Mouse (Mus musculus) neural tube, embryonic 14.5 days (tissue): ENCODE measurements around the gene Chpf2. TPM values are rescaled to one million over a fixed set of nuclear protein-coding genes. Genes with fewer than 3 reads are reported as not detected.
A peak's percentile ranks its signal among the peaks of the same experiment; 100 is the strongest.

Source experiments
- ATAC-seq: fragments of 200-750 bp; cut with Nextera tagmentation; 2 replicates; pipeline ENCODE4 v1.8.0; 2017; ENCODE audit warnings: low read depth, mild to moderate bottlenecking, moderate TSS enrichment, moderate library complexity
- H3K27ac ChIP-seq: fragments of 300-500 bp; sonication (generic); 2 replicates; pipeline ENCODE4 v1.5.1; 2014; ENCODE audit warnings: low read depth, mild to moderate bottlenecking, control low read depth, low read length, moderate library complexity, mixed read lengths
- H3K27me3 ChIP-seq: fragments of 300-500 bp; sonication (generic); 2 replicates; pipeline ENCODE4 v1.6.1; 2014; ENCODE audit warnings: low read length; ENCODE audit not compliant: control insufficient read depth, insufficient read depth
- H3K36me3 ChIP-seq: fragments of 300-500 bp; sonication (generic); 2 replicates; pipeline ENCODE4 v1.6.1; 2014; ENCODE audit warnings: low read length, mixed read lengths; ENCODE audit not compliant: control insufficient read depth, insufficient read depth
- H3K4me1 ChIP-seq: fragments of 300-500 bp; sonication (generic); 2 replicates; pipeline ENCODE4 v1.6.1; 2014; ENCODE audit warnings: low read length; ENCODE audit not compliant: control insufficient read depth, insufficient read depth
- H3K4me2 ChIP-seq: fragments of 300-500 bp; sonication (generic); 2 replicates; pipeline ENCODE4 v1.6.1; 2014; ENCODE audit warnings: mild to moderate bottlenecking, low read depth, low read length, control low read depth
- H3K4me3 ChIP-seq: fragments of 300-500 bp; sonication (generic); 2 replicates; pipeline ENCODE4 v1.5.1; 2014; ENCODE audit warnings: low read depth, low read length, control low read depth, mixed read lengths
- H3K9ac ChIP-seq: fragments of 300-500 bp; sonication (generic); replicated peaks from 2 replicates; pipeline ENCODE4 v1.6.1; 2014; ENCODE audit warnings: low read depth, mild to moderate bottlenecking, control low read depth, low read length, mixed read lengths
- H3K9me3 ChIP-seq: fragments of 300-500 bp; sonication (generic); 2 replicates; pipeline ENCODE4 v1.6.1; 2016; ENCODE audit warnings: low read length; ENCODE audit not compliant: control insufficient read depth
- WGBS: fragments of 180-500 bp; shearing (Covaris S2); extraction: QIAGEN DNeasy Blood & Tissue Kit; methylation state at CpG from one replicate; pipeline ENCODE4 v1.1.7; 2014; 5-methylcytosine and 5-hydroxymethylcytosine counted together
- polyA plus RNA-seq: library from polyadenylated mRNA; unstranded; fragments of >200 nt; fragmentation: Nextera tagmentation; extraction: Ambion mirVana; gene quantifications from 2 replicates; pipeline ENCODE4 v1.2.1, GENCODE M21; 2014

Chpf2 gene
- polyA plus RNA-seq, 1 experiment from 2014 or later, result 13.3 TPM

GRCm38 (mm10) chr5:24587200-24587577 lies 648 bp downstream of the Chpf2 start:
- no peaks in the 10 kb centered on the region for H3K9me3 ChIP-seq
- peak overlapping the region; percentile 67 for H3K4me3 ChIP-seq
- H3K9ac ChIP-seq, result peak overlapping the region; percentile 87
- ATAC-seq, result peak; percentile 13; the same call in 1 of the 2 replicates
- H3K36me3 ChIP-seq, result peaks cover 18% of the 10 kb centered on the region
- H3K27me3 ChIP-seq, result no peaks in the 10 kb centered on the region
- 27% methylated on average over 4 of the region's 4 CpGs for WGBS
- H3K4me2 ChIP-seq, result peak overlapping the region; percentile 95
- H3K4me1 ChIP-seq, result peaks cover 24% of the 10 kb centered on the region
- peak overlapping the region; percentile 78 for H3K27ac ChIP-seq

- no peak overlapping the region for H3K27ac ChIP-seq
- WGBS, result 90% methylated on average over 20 of the region's 20 CpGs
- peaks cover 37% of the 10 kb centered on the region for H3K36me3 ChIP-seq
- no peak overlapping the region for H3K4me2 ChIP-seq
- H3K4me1 ChIP-seq, result peaks cover 24% of the 10 kb centered on the region
- no peaks in the 10 kb centered on the region for H3K27me3 ChIP-seq
- ATAC-seq, result no peak
- no peaks in the 10 kb centered on the region for H3K9me3 ChIP-seq
- no peak overlapping the region for H3K4me3 ChIP-seq
- no peak overlapping the region for H3K9ac ChIP-seq
Observed at GRCm38 (mm10) chr5:24589511-24590500, 3.3 kb downstream of the Chpf2 start.

GRCm38 (mm10) chr5:24591268-24591721 lies 4.8 kb downstream of the Chpf2 start:
- Histone ChIP-seq H3K36me3 (peaks cover 47% of the 10 kb centered on the region), H3K27me3 (no peaks in the 10 kb centered on the region), H3K4me1 (peaks cover 30% of the 10 kb centered on the region), H3K27ac (no peak overlapping the region), H3K9ac (no peak overlapping the region), H3K9me3 (no peaks in the 10 kb centered on the region), H3K4me2 (peak overlapping the region; percentile 16; the same call in 1 of the 2 replicates), H3K4me3 (no peak overlapping the region)
- ATAC-seq, result no peak
- 32% methylated on average over 21 of the region's 23 CpGs for WGBS

GRCm38 (mm10) chr5:24591796-24592470 lies 5.4 kb downstream of the Chpf2 start:
- WGBS, result 60% methylated on average over 24 of the region's 24 CpGs
- H3K36me3 ChIP-seq, result peaks cover 47% of the 10 kb centered on the region

GRCm38 (mm10) chr5:24592471-24593160 lies 6.1 kb downstream of the Chpf2 start:
- Histone ChIP-seq H3K9me3 (no peaks in the 10 kb centered on the region), H3K36me3 (peaks cover 47% of the 10 kb centered on the region), H3K4me1 (peaks cover 35% of the 10 kb centered on the region), H3K4me3 (no peak overlapping the region), H3K27me3 (no peaks in the 10 kb centered on the region), H3K4me2 (no peak overlapping the region), H3K27ac (no peak overlapping the region), H3K9ac (no peak overlapping the region)
- 67% methylated on average over 21 of the region's 21 CpGs for WGBS
- no peak for ATAC-seq

More at GRCm38 (mm10) chr5:24591796-24592470, 5.4 kb downstream of the Chpf2 start:
- ATAC-seq, result no peak
- no peaks in the 10 kb centered on the region for H3K9me3 ChIP-seq
- H3K4me3 ChIP-seq, result no peak overlapping the region
- H3K4me2 ChIP-seq, result no peak overlapping the region
- no peaks in the 10 kb centered on the region for H3K27me3 ChIP-seq
- H3K4me1 ChIP-seq, result peaks cover 37% of the 10 kb centered on the region
- H3K27ac ChIP-seq, result no peak overlapping the region
- H3K9ac ChIP-seq, result no peak overlapping the region

- Histone ChIP-seq H3K4me1 (peaks cover 35% of the 10 kb centered on the region), H3K27ac (no peak overlapping the region), H3K9me3 (no peaks in the 10 kb centered on the region), H3K4me3 (no peak overlapping the region), H3K4me2 (no peak overlapping the region), H3K9ac (no peak overlapping the region), H3K36me3 (peaks cover 47% of the 10 kb centered on the region), H3K27me3 (no peaks in the 10 kb centered on the region)
- ATAC-seq, result no peak
- 76% methylated on average over 10 of the region's 10 CpGs for WGBS
Observed at GRCm38 (mm10) chr5:24593230-24593629, 6.7 kb downstream of the Chpf2 start.

- Histone ChIP-seq H3K9me3 (no peaks in the 10 kb centered on the region), H3K4me2 (no peak overlapping the region), H3K9ac (no peak overlapping the region), H3K4me3 (no peak overlapping the region), H3K27me3 (no peaks in the 10 kb centered on the region), H3K27ac (no peak overlapping the region), H3K4me1 (peaks cover 42% of the 10 kb centered on the region), H3K36me3 (peaks cover 46% of the 10 kb centered on the region)
- no peak for ATAC-seq
- WGBS, result 72% methylated on average over 10 of the region's 10 CpGs
Observed at GRCm38 (mm10) chr5:24593928-24594327, 7.4 kb downstream of the Chpf2 start.

GRCm38 (mm10) chr5:24594346-24594745 lies 7.8 kb downstream of the Chpf2 start:
- Histone ChIP-seq H3K36me3 (peaks cover 42% of the 10 kb centered on the region), H3K4me3 (no peak overlapping the region), H3K9me3 (no peaks in the 10 kb centered on the region), H3K27ac (no peak overlapping the region), H3K9ac (no peak overlapping the region), H3K4me1 (peaks cover 46% of the 10 kb centered on the region), H3K27me3 (no peaks in the 10 kb centered on the region), H3K4me2 (no peak overlapping the region)
- no peak for ATAC-seq
- WGBS, result 91% methylated on average over 5 of the region's 5 CpGs
